Mouse (Mus musculus) liver, embryonic 15.5 days (tissue): ENCODE data around the gene Atg4c. TPM values are rescaled to one million over a fixed set of nuclear protein-coding genes. Genes with fewer than 3 reads are reported as not detected.

Source experiments
- ATAC-seq: fragments of 200-750 bp; cut with Nextera tagmentation; 2 replicates; pipeline ENCODE4 v1.8.0; 2017; ENCODE audit warnings: moderate number of reproducible peaks, mild to moderate bottlenecking, moderate library complexity; ENCODE audit not compliant: insufficient read depth
- H3K27ac ChIP-seq: fragments of 300-500 bp; sonication (generic); replicated peaks from 2 replicates; pipeline ENCODE4 v1.5.1; 2015; ENCODE audit warnings: mild to moderate bottlenecking, inconsistent platforms
- H3K27me3 ChIP-seq: fragments of 300-500 bp; sonication (generic); 2 replicates; pipeline ENCODE4 v1.6.1; 2015; ENCODE audit warnings: mild to moderate bottlenecking, inconsistent platforms
- H3K36me3 ChIP-seq: fragments of 300-500 bp; sonication (generic); replicated peaks from 2 replicates; pipeline ENCODE4 v1.6.1; 2015; ENCODE audit warnings: moderate library complexity, mild to moderate bottlenecking, inconsistent platforms
- H3K4me1 ChIP-seq: fragments of 300-500 bp; sonication (generic); replicated peaks from 2 replicates; pipeline ENCODE4 v1.6.1; 2015; ENCODE audit warnings: inconsistent platforms
- H3K4me2 ChIP-seq: fragments of 300-500 bp; sonication (generic); 2 replicates; pipeline ENCODE4 v1.6.1; 2015; ENCODE audit warnings: moderate library complexity, mild to moderate bottlenecking, inconsistent platforms
- H3K4me3 ChIP-seq: fragments of 300-500 bp; sonication (generic); replicated peaks from 2 replicates; pipeline ENCODE4 v1.5.1; 2015; ENCODE audit warnings: mild to moderate bottlenecking, inconsistent platforms
- H3K9ac ChIP-seq: fragments of 300-500 bp; sonication (generic); 2 replicates; pipeline ENCODE4 v1.6.1; 2015; ENCODE audit warnings: moderate library complexity, mild to moderate bottlenecking, inconsistent platforms
- H3K9me3 ChIP-seq: fragments of 300-500 bp; sonication (generic); replicated peaks from 2 replicates; pipeline ENCODE4 v1.6.1; 2016; ENCODE audit warnings: inconsistent platforms
- WGBS: fragments of 180-500 bp; shearing (Covaris S2); methylation state at CpG from one replicate; pipeline ENCODE4 v1.1.7; 2015; ENCODE audit warnings: mixed read lengths; ENCODE audit not compliant: insufficient replicate concordance; 5-methylcytosine and 5-hydroxymethylcytosine counted together
- polyA plus RNA-seq: library from polyadenylated mRNA; unstranded; fragments of >200 nt; fragmentation: Nextera tagmentation; extraction: Ambion mirVana; gene quantifications from 2 replicates; pipeline ENCODE4 v1.2.1, GENCODE M21; 2015

The Atg4c gene
- polyA plus RNA-seq, 1 experiment from 2014 or later: 4.1 TPM

DNA sequence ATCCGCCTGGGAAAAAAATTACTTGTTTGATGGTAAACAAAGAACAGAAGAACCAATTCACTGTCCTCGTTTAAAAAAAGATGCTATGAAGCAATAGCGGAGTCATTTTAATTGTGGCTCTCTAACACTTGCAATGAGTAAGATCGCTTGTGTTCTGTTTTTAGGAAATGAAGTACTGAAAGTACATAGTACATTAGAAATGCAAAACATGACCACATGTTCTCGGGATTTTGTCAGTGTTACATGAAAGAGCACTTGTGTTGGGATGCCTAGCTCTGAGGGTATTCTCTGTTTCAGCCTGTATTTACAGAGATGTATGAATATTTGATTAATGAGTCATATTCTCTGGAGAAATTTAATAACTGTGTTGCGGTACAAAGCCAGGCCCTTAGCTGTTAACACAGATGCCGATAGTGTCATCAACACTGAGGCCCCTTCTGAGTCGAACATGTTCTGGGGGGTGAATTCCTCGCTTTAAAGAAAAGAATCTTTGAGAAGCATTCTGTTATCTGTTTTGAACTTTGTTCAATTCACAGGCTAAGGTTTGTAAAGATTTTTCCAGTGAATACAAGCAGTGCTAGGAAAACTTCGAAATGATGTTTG lies 73.2 kb downstream of the Atg4c start:
- Histone ChIP-seq H3K27ac (no peak overlapping the region), H3K36me3 (no peaks in the 10 kb centered on the region), H3K9me3 (no peaks in the 10 kb centered on the region), H3K4me3 (no peak overlapping the region), H3K4me2 (no peak overlapping the region), H3K27me3 (no peaks in the 10 kb centered on the region), H3K4me1 (no peaks in the 10 kb centered on the region), H3K9ac (no peak overlapping the region)
- ATAC-seq: no peak
- 72% methylated on average over 10 of the region's 10 CpGs for WGBS

DNA sequence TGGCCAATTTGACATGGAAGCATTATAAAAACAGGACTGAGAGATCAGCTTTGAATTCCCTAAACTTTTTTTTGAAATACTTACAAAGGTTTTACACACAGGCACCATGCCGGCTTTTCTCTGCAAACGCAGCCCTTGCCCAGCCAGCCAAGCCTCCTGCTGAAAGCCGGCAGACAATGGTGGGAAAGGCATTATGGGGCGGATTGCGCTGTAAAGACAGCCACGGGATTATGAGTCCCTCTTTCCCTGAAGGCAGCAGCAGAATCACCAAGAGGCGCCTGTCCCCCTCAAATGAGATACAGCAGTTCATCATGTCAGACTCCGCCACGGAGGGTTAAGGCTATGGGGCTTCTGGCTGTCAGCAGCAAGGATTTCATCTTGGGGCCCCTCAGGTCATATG lies 79.1 kb downstream of the Atg4c start:
- H3K9me3 ChIP-seq: no peaks in the 10 kb centered on the region

DNA sequence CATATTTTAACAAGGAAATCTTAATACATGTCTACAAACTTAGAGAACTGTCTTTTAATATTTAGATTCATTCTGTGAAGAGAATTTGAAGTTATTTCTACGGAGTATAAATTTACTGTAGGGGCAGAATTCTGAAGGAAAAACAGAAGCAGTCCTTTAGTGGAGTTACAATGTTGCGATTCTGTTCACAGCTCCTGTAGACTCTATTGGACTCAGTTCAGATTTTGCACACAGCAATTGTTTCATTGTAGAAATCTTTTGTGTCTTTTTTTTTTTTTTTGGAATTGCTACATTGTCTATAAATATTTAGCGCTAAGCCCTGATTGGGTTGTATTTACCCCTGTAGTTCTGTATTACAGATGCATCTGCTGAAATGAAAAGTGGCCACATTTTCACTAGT lies 79.7 kb downstream of the Atg4c start:
- no peak overlapping the region for H3K27ac ChIP-seq
- H3K4me3 ChIP-seq: no peak overlapping the region
- H3K27me3 ChIP-seq: no peaks in the 10 kb centered on the region
- H3K9ac ChIP-seq: no peak overlapping the region
- no peaks in the 10 kb centered on the region for H3K9me3 ChIP-seq
- 83% methylated on average over 3 of the region's 3 CpGs for WGBS
- no peak for ATAC-seq
- no peak overlapping the region for H3K4me2 ChIP-seq
- H3K4me1 ChIP-seq: no peaks in the 10 kb centered on the region
- no peaks in the 10 kb centered on the region for H3K36me3 ChIP-seq

More for the DNA sequence above, 79.1 kb downstream of the Atg4c start:
- no peak for ATAC-seq
- no peak overlapping the region for H3K4me3 ChIP-seq
- H3K4me2 ChIP-seq: no peak overlapping the region
- H3K4me1 ChIP-seq: no peaks in the 10 kb centered on the region
- H3K36me3 ChIP-seq: no peaks in the 10 kb centered on the region
- H3K27me3 ChIP-seq: no peaks in the 10 kb centered on the region
- no peak overlapping the region for H3K9ac ChIP-seq
- no peak overlapping the region for H3K27ac ChIP-seq
- WGBS: 67% methylated on average over 9 of the region's 9 CpGs

DNA sequence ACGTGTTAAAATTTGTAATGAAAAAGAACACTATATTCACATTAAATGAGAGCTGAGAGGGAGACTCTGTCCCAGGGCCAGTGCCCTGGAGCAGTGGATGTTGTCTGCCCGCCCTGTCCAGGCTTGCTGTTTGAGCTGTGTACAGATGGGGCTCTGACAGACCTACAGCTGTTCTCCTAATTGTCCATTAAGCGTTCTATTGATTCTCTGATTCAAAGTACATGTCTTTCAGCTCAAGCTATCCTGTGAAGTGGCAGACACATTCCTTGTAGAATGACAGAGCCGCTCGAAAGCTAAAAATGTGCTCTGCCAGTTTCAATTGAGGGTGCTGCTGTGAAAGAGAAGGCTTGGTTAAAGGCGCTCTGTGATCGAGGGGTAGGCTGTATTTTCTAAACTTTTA lies 80.2 kb downstream of the Atg4c start:
- WGBS: 71% methylated on average over 7 of the region's 7 CpGs
- H3K27ac ChIP-seq: no peak overlapping the region
- H3K9ac ChIP-seq: no peak overlapping the region
- no peaks in the 10 kb centered on the region for H3K9me3 ChIP-seq
- H3K27me3 ChIP-seq: no peaks in the 10 kb centered on the region
- ATAC-seq: no peak
- H3K4me3 ChIP-seq: no peak overlapping the region
- H3K36me3 ChIP-seq: no peaks in the 10 kb centered on the region
- H3K4me2 ChIP-seq: no peak overlapping the region
- no peaks in the 10 kb centered on the region for H3K4me1 ChIP-seq

DNA sequence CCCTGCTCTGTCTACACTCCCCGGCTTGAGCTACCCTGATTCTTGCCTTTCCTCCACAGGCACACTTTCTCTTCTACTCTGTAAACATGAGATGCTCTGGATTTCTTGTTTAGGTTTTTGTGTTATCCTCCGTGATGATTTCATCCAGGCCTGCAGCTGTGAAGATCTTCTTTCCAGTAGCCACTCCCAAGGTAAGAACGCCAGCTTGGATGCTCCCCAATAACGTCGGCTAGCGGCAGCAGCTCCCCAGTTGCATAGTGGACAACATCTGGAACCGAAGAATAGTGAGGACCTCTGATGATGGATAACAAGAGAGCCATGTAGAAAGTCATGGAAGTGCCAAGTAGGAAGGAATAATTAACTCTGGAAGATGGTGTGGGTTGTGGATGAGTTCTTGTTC lies 85.1 kb downstream of the Atg4c start:
- Histone ChIP-seq H3K4me1 (no peaks in the 10 kb centered on the region), H3K27me3 (no peaks in the 10 kb centered on the region), H3K4me3 (no peak overlapping the region), H3K9ac (no peak overlapping the region), H3K36me3 (no peaks in the 10 kb centered on the region), H3K4me2 (no peak overlapping the region), H3K9me3 (no peaks in the 10 kb centered on the region), H3K27ac (no peak overlapping the region)
- 72% methylated on average over 7 of the region's 7 CpGs for WGBS
- ATAC-seq: no peak

DNA sequence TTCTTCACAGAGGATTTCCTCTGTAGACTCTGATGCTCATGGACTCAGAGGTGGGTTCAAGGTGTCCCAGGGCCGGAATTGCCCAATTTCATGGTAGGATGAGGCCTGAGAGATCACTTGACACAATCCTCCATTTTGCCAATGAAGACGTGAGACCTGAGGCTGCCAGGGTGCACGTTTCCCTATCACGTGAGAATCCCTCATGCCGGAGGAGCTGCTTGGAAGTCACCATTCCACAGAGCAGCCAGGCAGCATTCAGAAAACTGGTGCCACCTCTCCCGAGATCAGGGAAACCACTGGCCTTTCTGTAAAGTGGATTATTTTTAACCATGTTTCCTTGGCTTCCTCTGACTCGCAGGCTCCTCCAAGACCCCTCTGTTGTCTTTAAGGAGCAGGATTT lies 88.0 kb downstream of the Atg4c start:
- 65% methylated on average over 7 of the region's 7 CpGs for WGBS
- Histone ChIP-seq H3K9ac (no peak overlapping the region), H3K36me3 (no peaks in the 10 kb centered on the region), H3K4me1 (no peaks in the 10 kb centered on the region), H3K4me2 (no peak overlapping the region), H3K27me3 (no peaks in the 10 kb centered on the region), H3K9me3 (no peaks in the 10 kb centered on the region), H3K27ac (no peak overlapping the region), H3K4me3 (no peak overlapping the region)
- ATAC-seq: no peak

DNA sequence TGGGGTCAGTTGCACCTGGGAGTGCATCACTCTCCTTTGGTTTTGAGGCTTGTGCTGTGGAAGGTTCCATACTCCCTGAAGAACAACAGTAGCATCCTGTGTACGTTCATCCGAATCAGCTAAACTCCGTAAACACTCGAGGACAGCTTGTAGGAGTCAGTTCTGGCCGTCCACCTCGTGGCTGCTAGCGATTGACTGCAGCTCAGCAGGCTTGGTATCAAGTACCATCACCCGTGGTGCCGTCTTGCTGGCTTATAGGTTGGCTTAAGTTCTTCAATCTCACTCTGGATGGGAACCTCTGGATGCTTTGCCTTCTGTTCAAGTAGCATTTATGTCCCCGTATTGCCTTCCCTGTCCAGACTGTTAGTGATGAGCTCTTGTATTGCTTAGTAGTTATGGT lies 95.6 kb downstream of the Atg4c start:
- 68% methylated on average over 10 of the region's 10 CpGs for WGBS
- no peaks in the 10 kb centered on the region for H3K9me3 ChIP-seq
- H3K27me3 ChIP-seq: no peaks in the 10 kb centered on the region
- no peak overlapping the region for H3K27ac ChIP-seq
- H3K9ac ChIP-seq: no peak overlapping the region
- no peak for ATAC-seq
- H3K4me1 ChIP-seq: no peaks in the 10 kb centered on the region
- no peaks in the 10 kb centered on the region for H3K36me3 ChIP-seq
- no peak overlapping the region for H3K4me2 ChIP-seq
- H3K4me3 ChIP-seq: no peak overlapping the region

DNA sequence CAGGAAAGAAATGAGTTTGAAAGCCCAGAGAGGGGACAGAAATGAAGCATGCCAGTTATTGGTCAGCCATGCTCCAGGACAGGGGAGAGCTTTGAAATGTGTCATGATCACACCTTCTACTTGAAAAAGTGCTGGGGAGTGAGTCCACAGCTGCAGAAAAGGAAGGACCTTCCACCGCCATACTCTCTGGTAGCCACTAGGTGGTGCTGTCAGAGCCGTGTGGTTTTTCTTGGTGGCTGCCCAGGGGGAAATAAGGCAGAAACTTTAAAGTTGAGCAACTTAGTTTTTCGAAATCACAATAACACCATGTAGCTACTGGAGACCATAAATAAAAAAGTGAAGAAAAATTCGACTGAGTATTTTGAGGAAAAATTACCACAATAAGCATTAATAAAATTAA lies 104.9 kb downstream of the Atg4c start:
- H3K4me1 ChIP-seq: no peaks in the 10 kb centered on the region

DNA sequence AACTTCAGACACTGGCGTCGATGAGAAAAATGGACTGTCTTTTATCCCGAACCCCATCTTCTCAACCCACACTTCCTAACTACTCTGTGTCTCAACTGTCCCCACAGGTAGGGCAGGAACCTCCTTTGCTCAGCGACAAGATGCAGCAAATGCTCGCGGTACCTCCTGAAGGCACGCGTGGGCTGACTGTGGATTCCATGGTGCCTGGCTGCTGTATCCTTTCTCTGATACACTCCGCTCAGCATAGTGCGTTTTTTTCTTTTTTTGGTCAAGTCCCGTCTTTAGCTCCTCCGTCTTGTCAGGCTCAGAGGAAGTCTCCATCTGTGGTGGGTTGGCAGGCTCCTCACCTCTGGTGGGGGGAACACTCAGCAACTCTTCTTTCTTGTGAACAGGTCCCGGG lies 111.1 kb downstream of the Atg4c start:
- H3K27me3 ChIP-seq: no peaks in the 10 kb centered on the region
- WGBS: 72% methylated on average over 13 of the region's 13 CpGs
- no peak overlapping the region for H3K9ac ChIP-seq
- no peak overlapping the region for H3K4me2 ChIP-seq
- ATAC-seq: no peak
- no peaks in the 10 kb centered on the region for H3K4me1 ChIP-seq
- no peaks in the 10 kb centered on the region for H3K36me3 ChIP-seq
- no peaks in the 10 kb centered on the region for H3K9me3 ChIP-seq
- H3K27ac ChIP-seq: no peak overlapping the region
- no peak overlapping the region for H3K4me3 ChIP-seq

More for the DNA sequence above, 104.9 kb downstream of the Atg4c start:
- H3K4me2 ChIP-seq: no peak overlapping the region
- no peak overlapping the region for H3K27ac ChIP-seq
- no peaks in the 10 kb centered on the region for H3K27me3 ChIP-seq
- no peaks in the 10 kb centered on the region for H3K9me3 ChIP-seq
- 6% methylated on average over 4 of the region's 4 CpGs for WGBS
- no peak for ATAC-seq
- H3K36me3 ChIP-seq: no peaks in the 10 kb centered on the region
- no peak overlapping the region for H3K4me3 ChIP-seq
- no peak overlapping the region for H3K9ac ChIP-seq

Other genes starting within 250 kb of the Atg4c start
- 150 and 171 TPM in 2 replicates for gene Angptl3, start 163.0 kb upstream of the Atg4c start, polyA plus RNA-seq
- gene Dock7, start 73.0 kb upstream of the Atg4c start, polyA plus RNA-seq: 8.1 and 9.5 TPM in 2 replicates
- 0.06 TPM in 1 of 2 replicates, not detected in the other for gene Gm12689, start 102.0 kb downstream of the Atg4c start, polyA plus RNA-seq